Mouse (Mus musculus) cerebellum, adult 11 months (tissue): ENCODE data around the gene Zfp866.

Source experiments
- DNase-seq: peaks from one replicate; pipeline ENCODE4 v3.0.0; 2022

Gene Zfp866

DNA sequence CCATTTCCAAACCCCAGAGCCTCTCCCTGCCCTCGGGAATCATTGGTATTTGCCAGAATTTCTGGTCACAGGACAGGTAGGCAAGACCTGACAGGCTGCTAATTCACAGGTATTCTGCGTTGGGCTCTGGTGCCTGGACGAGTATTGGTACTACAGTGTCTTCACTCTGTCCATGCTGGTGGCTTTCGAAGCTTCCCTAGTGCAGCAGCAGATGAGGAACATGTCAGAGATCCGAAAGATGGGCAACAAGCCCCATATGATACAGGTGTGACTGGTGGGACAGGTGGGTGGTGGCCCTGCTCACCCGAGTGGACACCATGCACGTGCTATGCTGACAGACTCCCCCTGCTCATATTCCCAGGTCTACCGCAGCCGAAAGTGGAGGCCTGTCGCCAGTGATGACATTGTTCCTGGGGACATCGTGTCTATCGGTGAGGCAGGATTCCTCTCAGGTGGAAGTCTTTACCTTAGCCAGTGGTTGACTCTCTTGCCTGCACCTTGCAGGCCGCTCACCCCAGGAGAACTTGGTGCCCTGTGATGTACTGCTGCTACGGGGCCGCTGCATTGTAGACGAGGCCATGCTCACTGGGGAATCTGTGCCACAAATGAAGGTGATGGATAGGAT lies 5.9 kb upstream of the Zfp866 start:
- DNase-seq: no peak

DNA sequence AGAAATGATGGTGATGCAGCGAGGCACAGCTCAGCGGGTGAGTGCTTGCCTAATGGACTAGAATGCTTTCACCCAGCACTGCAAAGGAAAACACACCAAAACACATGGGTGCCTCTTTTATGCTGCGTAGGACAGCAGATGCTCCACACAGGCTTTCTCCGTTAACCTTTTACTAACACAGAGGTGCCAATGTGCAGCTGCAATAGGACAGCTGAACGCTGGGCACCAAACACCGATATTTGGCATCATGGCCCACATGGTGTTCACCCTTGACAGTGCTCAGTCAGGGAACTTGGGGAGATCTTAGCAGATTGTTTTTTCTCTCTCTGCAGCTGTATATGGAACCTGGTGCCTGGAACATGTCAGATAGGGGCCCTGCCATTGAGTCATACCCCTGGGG lies 3.9 kb upstream of the Zfp866 start:
- no peak for DNase-seq

DNA sequence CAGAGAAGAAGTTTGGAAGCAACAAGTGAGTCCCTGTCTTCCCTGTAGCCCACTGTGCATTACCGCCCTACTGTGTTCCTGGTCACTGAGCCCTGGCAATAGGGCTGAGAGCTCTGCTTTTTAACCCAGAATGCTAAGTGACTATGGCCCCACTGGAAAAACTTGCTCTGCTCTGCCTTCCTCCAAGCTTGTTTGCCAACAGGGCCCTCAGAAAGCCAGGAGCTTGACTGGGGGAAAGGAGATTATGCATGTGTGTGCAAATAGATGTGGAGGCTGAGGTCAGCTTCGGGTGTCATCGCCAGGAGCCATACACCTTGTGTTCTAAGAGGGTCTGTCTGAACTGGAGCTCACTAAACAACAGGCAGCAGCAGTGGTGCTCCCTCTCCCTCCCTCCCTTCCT lies 3.1 kb upstream of the Zfp866 start:
- no peak for DNase-seq

DNA sequence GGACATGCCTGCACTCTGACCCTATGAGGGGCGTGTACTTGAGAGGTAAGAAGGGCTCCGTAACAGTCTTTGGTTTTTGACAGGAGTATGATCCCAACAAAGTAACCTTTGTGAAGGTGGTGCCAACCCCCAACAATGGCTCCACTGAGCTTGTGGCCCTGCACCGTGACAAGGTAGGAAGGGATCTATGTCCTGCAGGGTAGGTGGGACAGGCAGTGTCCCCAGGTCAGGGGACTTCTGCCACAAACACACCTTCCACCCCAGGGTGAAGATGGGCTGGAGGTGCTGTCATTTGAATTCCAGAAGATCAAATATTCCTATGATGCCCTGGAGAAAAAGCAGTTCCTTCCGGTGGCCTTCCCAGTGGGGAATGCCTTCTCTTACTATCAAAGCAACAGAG lies 2.7 kb upstream of the Zfp866 start:
- no peak for DNase-seq

DNA sequence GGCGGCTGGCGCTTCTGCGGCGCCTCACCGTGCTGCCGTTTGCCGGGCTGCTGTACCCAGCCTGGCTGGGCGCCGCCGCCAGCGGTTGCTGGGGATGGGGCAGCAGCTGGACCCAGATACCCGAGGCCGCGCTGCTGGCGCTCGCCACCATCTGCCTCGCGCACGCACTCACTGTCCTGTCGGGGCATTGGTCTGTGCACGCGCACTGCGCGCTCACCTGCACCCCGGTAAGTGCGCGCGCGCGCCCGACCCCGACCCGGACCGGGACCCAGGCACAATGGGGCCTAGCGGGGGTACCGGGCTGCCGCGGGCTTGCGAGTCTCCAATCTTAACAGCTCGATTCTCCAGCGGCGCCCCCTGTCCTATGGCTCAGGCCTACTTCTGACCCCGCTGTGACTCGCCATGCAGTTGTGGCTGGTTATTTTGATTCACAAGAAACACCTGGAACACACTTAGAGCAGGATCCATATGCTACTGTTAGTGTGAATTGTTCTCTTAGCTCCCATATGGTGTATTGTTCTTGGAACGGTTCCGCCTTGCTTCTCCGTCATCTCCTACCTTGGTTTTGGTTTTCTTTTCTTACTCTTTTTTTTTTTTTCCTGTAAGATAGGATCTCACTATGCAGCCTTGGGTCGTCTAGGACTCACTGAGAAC lies 564 bp upstream of the Zfp866 start:
- peak; percentile 52 for DNase-seq

DNA sequence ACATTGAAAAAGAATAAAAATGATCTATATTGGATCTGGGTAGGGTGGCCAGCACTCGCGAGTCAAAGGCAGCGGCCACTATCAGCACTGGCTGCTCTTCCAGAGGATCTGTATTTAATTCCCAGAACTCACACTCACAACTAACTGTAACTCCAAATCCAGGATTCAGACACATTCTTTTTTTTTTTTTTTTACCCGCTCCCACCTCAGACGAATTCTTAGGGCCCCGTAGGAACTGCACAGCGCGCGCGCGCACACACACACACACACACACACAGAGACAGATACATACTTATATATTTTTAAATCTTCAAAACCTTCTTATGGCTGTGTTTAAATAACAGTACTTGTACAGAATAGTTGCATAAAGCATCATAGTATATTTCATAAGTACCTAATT lies 614 bp downstream of the Zfp866 start:
- no peak for DNase-seq

DNA sequence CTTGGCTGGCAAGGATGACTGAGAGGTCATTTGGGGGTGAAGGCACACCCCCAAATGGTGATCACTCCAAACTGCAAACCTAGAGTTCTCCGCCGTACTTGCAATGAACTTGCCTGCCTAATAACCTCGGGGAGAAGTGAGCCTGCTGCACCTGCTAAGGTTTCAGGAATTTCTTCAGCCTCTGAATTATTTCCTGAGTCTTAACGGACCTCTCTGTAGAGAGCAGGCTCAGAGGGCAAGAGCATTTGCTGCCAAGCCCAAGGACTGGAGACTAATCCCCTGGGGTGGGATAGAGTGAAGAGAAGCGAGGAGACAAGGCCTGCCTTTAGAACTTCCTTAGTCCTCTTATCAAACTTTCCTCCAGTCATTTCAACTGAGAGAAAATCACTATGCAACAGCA lies 1.2 kb downstream of the Zfp866 start:
- no peak for DNase-seq

DNA sequence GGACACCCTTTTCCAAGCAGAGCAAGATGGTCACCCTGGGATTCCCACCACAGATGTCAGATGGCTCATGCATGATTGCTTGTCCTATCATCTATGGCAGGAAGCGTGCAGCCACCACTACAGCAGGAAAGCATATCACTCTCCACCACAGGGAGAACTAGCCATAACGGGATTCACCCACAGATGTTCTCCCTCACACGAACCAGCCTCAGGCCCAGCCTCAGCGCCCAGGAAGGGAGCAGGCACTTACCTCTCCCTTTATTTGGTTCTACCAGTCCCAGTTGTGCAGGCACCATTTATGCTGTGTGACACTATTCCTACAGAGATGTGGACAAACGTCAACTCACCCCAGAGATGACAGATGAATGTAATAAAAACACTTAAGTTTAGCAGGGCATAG lies 1.9 kb downstream of the Zfp866 start:
- no peak for DNase-seq

DNA sequence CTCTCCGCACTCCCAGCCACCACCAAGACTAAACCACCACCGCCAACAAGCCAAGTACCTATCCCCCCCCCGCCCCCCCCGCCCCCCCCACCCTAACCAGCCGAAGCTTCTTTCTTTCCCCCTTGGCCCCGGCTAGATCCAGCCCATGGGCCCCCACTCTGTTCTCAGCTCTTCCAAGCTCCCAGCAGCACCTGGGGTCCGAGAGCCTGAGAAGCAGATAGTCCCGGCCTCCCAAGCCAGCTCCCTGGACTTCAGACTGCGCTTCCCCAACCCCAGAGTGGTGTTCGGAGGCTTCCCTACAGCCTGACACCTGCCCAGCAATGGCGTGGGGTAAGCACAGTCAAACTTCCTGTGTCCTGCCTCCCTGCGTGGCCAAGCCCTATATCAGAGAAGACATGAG lies 13.9 kb downstream of the Zfp866 start:
- no peak for DNase-seq

DNA sequence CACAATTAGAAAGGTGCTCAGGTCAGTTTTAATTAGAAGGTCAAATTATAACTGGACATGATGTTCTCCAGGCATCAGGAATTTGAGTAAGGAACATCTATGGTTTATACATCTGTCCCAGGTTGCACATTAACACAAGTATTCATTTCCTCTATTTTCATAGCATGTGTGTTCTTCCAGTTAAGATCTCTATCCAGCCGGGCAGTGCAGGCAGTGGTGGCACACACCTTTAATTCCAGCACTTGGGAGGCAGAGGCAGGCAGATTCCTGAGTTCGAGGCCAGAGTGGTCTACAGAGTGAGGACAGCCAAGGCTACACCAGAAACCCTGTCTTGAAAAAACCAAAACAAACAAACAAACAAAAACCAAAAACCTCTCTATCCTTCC lies 15.8 kb downstream of the Zfp866 start:
- no peak for DNase-seq

DNA sequence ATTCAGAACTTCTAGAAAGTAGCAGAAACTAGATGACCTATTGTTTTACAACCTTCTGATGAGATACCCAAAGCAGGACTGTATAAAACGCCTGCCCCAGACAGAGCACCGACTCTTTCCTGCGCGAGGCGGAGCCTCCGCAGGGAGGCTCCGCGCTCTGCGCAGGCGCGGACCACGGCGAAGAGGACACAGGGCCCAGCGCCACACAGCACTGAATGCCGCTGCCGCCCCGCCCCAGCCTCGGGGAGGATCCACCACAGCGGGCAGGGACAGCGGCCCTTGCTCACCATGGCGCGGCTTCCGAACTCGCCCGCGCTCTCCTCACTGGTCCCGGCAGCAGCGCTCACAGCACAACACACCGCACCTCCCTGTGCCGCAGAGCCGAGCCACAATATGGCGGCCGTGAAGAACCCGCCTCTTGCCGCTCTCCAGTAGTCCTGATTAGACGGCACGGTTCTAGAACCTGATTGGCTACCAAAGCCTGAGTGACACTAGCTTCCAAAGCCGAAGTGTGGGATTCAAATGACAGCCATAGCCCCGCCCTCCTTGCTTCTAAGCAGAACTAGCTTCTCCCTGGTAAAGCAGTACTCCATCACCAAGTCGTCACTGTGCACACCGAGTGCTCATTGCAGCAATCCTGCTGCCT lies 16.4 kb downstream of the Zfp866 start, which contains the start of gene Gm20422:
TSS of gene Gm20422 (minus strand) at position 384 of the 646 bp plus-strand sequence.
- peak; percentile 88 for DNase-seq

DNA sequence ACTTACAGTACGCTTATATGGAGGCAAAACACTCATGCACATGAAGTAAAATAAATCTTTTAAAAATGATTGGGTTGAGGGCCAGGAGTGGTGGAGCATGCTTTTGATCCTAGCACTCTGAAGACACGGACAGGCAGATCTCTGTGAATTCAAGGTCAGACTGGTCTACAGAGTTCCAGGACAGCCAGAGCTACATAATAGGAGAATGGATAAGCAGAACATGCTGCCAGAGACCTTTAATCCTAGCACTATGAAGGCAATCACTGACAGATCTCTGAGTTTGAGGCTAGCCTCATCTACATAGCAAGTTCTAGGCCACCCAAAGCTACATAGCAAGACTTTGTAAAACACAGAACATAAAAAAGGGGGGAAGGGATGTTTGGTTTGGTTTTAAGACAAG lies 18.9 kb downstream of the Zfp866 start:
- no peak for DNase-seq

DNA sequence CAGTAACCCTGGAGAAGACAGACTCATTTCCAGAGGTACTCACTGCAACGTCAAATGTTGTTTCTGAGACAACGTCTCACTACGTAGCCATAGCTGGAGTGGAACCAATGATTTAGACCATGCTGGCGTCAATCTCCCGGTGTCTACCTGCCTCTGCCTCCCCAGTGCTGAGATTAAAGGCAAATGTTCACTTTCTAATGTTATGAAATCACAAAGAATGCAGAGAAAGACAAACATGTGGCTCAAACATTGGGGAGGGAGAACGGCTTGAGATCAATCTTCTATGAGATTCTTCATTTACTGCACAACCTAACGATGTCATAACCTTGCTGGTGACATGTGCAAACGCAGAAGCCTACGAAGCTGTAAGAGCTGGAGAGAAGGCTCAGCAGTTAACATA lies 19.8 kb downstream of the Zfp866 start:
- DNase-seq: no peak

DNA sequence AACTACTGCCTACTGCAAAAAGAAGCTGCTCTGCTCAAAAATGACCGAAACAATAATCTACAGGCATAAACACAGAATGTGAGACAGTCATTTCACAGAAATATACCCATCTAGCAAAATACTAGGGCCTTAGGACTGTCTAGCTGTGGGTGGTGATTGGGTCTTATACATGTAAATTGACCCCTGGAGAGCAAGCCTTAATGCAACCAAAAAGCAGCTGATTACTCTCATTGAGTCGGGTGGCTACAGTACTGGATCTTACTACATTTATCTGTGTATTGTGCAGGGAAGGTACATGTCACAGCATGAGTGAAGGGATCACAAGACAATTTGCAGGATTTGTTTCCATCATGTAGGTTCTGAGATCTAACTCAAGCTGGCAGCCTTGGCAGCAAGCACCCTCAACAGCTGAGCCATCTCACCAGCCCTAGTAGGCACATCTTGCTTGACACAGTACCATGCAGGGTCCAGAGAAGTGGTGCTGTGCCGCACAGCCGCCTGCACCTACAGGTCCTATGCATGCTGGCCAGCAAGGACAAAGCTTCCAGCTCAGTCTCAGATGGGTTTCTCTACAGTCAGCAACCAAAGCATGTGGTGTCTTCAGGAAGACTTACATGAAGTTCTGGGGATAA lies 29.0 kb downstream of the Zfp866 start:
- DNase-seq: no peak

DNA sequence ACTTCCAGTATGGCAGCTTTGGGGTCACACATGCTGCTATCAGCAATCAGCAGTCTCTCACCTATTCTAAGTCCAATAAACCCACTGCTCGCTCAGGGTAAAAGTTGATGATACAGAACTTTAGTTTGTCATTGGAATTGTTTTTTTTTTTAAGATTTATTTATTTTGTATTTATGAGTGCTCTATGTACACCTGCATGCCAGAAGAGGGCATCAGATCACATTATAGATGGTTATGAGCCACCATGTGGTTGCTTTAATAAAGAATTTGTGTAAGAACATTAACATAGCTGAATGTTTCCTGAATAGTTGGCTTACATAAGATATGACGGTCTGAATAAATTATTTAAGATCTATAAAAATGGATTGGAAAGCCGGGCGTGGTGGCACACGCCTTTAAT lies 32.7 kb downstream of the Zfp866 start:
- DNase-seq: no peak

DNA sequence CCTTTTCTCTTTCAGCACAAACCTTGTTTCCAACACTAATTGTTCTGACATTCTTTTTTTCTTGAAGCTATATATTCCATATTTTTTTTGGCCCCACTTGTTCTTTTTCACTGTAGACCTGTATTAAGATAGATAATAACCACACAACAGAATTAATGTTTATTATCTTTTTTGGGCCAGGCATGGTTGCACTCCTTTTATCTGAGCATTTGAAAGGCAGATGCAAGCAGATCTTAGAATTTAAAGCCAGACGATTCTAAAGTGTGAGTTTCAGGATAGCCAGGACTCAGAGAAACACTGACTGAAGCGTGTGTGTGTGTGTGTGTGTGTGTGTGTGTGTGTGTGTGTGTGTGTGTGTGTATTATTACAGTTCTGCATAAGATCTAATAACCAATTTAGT lies 38.5 kb downstream of the Zfp866 start:
- no peak for DNase-seq

DNA sequence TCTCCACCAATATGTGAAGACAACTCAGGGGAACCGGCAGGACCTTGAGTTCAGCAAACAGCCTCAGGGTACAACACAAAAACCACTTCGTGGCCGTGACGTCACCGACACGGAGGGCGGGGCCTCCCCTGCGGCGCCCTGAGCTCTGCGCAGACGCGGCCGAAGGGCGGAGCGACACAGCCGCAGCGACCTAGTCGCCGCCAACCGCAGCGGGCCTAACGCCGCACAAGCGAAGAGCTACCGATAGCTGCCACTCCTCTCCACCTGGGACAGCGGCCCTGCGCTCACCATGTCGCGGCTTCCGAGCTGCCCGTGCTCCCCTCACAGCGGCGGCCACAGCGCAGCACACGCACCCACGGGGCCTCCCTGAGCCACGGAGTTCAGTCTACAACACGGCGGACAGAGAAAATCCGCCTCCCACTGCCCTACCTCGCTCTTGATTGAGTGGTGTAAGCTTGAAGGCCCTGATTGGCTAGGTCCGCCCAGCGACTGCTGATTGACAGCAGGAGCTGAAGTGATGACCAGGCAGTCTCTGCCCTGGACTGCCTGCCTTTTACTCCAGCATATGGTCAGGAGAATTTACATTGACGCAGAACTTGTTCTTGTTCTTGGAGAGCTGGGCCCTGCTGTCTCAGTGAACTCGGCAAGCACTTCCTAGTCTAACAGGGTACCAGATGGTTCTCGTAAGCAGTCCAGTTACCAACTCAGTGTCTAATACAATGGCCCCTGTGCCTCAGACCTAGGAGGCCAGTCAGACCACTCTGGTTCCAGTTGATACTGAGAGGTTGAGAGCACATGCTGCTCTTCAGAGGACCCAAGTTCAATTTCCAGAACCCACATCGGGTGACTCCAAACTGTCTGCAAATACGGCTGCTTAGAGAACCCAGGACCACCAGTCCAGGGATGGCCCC lies 41.2 kb downstream of the Zfp866 start, which contains the start of gene Zfp963:
TSS of gene Zfp963 (minus strand) at position 427 of the 911 bp plus-strand sequence.
- peak; percentile 96 for DNase-seq

DNA sequence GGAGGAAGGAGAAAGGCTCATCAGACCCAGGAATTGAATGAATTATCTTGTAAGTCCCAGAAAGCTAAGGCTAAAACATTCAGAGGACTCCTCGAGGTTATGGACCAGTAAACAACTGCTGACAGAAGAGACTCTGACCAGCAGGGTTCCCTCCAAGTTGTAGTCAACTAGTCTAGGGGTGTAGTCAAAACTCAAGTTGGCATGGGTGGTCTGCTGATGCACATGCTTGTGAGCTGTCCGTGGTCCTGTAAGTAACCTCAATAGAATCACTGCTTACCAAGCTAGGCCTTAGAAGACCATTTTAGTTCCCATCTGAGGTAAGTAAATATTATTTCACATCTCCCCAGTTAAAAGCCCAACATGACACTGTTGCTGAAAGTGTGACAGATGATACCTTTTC lies 49.7 kb downstream of the Zfp866 start:
- no peak for DNase-seq

DNA sequence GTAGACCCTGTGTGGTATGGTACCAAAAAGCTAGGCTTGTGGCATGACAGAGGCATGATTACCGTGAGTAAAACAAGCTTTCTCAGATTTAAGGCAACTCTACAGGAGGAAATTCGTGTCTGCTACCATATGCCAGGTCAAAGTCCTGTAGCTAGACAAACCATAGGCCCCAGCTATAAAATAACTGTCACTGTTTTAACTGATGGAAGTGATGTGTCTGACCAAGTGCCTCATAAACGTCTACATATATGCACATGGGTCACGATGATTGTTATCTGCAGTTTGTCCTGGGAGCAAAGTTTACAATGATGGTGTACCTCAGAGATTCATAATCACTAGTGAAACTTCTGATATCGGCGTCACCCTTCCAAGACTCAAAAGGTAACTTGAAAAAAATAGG lies 50.2 kb downstream of the Zfp866 start:
- no peak for DNase-seq

DNA sequence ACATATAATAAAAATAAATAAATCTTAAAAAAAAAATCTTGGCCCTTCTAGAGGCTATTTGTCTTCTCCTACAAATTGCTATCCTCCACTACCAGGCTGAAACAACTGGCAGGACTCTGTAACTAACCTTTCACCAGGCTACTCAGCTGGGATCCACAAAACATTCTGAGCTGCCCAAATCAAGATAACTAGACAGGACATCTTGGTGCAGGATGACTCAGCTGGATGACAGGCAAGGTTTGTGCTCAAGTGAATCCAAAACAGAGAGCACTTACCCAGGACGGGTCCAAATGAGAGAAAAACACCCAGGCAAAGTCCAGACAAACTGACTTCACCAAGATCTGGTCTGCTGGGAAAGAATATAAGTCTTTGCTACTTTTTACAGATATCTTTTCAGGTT lies 55.5 kb downstream of the Zfp866 start:
- no peak for DNase-seq

DNA sequence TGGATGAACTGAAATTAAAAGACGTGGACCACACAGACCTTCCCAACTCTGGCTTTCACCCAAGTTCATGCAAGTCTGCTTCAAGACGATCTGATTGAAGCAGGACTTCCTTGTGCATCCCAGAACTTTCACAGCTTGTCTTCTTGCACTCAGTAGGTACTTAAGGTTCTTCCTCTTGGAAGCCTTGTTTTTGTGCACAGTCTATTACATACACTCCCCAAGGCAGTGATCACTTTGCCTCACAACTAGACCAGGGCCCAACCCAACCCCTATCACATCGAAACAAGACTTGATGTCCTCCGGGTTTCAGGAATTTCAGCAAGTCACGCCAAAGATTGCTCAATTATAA lies 73.8 kb downstream of the Zfp866 start:
- DNase-seq: no peak

DNA sequence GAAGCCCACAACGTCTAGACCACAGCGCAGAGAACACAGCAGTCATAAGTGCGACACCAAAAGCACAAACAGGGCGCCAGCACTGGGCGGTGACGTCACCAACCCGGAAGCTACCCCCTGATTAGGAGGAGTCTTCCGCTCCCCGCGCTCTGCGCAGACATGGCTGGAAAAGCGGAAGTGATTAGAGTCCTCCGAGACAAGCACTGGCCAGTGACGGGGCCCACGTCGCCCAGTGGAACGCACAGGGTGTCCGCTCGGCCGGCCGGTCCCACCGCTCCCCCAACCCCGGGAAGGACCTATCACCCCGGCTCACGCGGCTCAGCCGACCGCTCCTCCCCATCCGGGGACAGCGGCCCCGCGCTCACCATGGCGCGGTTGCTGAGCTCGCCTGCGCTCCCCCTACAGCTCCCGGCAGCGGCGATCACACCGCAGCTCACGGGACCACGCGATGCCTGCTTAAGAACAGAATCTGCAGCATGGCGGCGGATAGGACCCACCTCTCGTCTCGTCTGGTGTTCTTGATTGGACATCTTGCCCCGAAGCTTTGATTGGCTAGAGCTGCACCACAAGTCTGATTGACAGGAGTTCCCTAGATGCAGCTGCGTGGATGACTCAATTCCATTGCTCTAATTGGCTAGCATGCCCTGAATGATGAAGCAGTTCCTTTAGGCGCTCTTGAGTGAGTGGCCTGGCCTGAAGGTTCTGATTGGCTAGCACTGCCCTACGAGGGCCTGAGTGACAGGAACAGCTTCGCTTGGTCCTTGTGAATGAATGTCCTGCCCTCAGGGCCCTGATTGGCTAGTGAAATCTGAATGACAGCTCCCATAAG lies 74.4 kb downstream of the Zfp866 start:
- DNase-seq: peak; percentile 93
